21 mouse cellular contexts compared by ENCODE assay signal in genomic region chr6:108752395-108752794, GRCm38 (mm10). TPM values are rescaled to one million over a fixed set of nuclear protein-coding genes. Genes with fewer than 3 reads are reported as not detected.
DNase-seq lines count a peak whose midpoint lies in the region; ATAC-seq and TF ChIP-seq lines count a peak whose summit lies in the region.
"Had no signal": no experiment of that assay in that cellular context is flagged by ENCODE, and none has a peak within 500 bp of the region (broad histone marks: within the 10 kb centered on the region; RNA-seq: fewer than 3 reads in every experiment).

No protein-coding gene starts in this region.

- intact Hi-C loops in left cerebral cortex, adult 2 months (cut with DNase I) = loop anchor here (2.0 kb wide), 1 partner anchor 92 kb away; the partner anchor contains the start of gene Bhlhe40

- peak; percentile 36 for TF ChIP-seq CTCF in left cerebral cortex, adult 2 months (IDR thresholded peaks at IDR 0.05)

- H3K27ac ChIP-seq in left cerebral cortex, adult 2 months = no peak overlapping the region
- H3K27ac ChIP-seq: midbrain, embryonic 12.5 days; neural tube, embryonic 13.5 days; stomach, embryonic 15.5 days had no signal

- no peak overlapping the region for H3K4me3 ChIP-seq in left cerebral cortex, adult 2 months
- H3K4me3 ChIP-seq: erythroblast, embryonic 14.5 days; heart, embryonic 12.5 days; midbrain, embryonic 12.5 days; neural tube, embryonic 13.5 days; stomach, embryonic 15.5 days had no signal

- ATAC-seq in megakaryocyte progenitor cell, adult 5-6 weeks (replicated peaks; ENCODE audit: poor library complexity) = no peak
- ATAC-seq: CD4-positive, CD25-positive, alpha-beta regulatory T cell, adult 4 months; forebrain, embryonic 16.5 days had no signal

- DNase-seq in layer of hippocampus, adult 9-11 months = peak; percentile 48
- no peak for DNase-seq in layer of hippocampus, postnatal 10 days (ENCODE audit: low spot score in 2 of 2)
- peak; percentile 86 for DNase-seq in NIH3T3 (ENCODE audit: low read depth)
- DNase-seq in left cerebral cortex, adult 2 months (ENCODE audit: extremely low spot score in 1 of 2, low spot score in 2 of 2) = peak; percentile 22 to 26
- DNase-seq in right cerebral cortex, postnatal 25 days = peak; percentile 37
- no peak for DNase-seq in lung, postnatal 14 days
- DNase-seq: adrenal gland, postnatal 10 days; cerebellum, adult 11-12 months; gastrocnemius, postnatal 36 days; kidney, adult 2 months; lung, adult 18-20 months; lung, postnatal 4 days; thymus, postnatal 14 days had no signal

RNA-seq across cellular contexts. Expression of gene Arl8b, which starts 30.5 kb away (rescaled TPM):
- 100 to 1,000 TPM; 142 to 165 TPM for total RNA-seq in layer of hippocampus, postnatal 10 days (2021)
- 100 to 1,000 TPM; 200 to 203 TPM for total RNA-seq in left cerebral cortex, adult 2 months (2021)
- total RNA-seq in megakaryocyte progenitor cell, adult 5-6 weeks (2015) = 224 and 271 TPM in 2 replicates
- 71.1 and 83.9 TPM in 2 replicates for total RNA-seq in megakaryocyte progenitor cell, adult 5-6 weeks (2017)

Comparison
In these comparisons a context has a peak if more than half of its experiments do, and no peak if none do; other contexts are left out.
1. DNase-seq: peak in layer of hippocampus, adult 9-11 months (single experiment), NIH3T3 (single experiment), left cerebral cortex, adult 2 months (2 of 2) and right cerebral cortex, postnatal 25 days (single experiment); none in layer of hippocampus, postnatal 10 days (0 of 2) and lung, postnatal 14 days (single experiment).